Mouse (Mus musculus): ENCODE results near the gene Stxbp3.
A peak's percentile ranks its signal among the peaks of the same experiment; 100 is the strongest.

Stxbp3 gene

GRCm38 (mm10) chr3:108797723-108798122 lies 42.6 kb downstream of the Stxbp3 start:
- no peak for DNase-seq (ENCODE audit: low spot score in 2 of 2)

- DNase-seq (ENCODE audit: low spot score in 2 of 2), result no peak
Observed at GRCm38 (mm10) chr3:108796386-108796785, 43.9 kb downstream of the Stxbp3 start.

- no peak for DNase-seq (ENCODE audit: low spot score in 2 of 2)
Observed at GRCm38 (mm10) chr3:108795554-108796299, 44.6 kb downstream of the Stxbp3 start.

- DNase-seq (ENCODE audit: low spot score in 2 of 2), result no peak
Observed at GRCm38 (mm10) chr3:108794780-108795179, 45.5 kb downstream of the Stxbp3 start.

GRCm38 (mm10) chr3:108792420-108792819 lies 47.9 kb downstream of the Stxbp3 start:
- DNase-seq (ENCODE audit: low spot score in 2 of 2), result no peak

GRCm38 (mm10) chr3:108791054-108791706 lies 49.1 kb downstream of the Stxbp3 start:
- DNase-seq (ENCODE audit: low spot score in 2 of 2), result no peak

- no peak for DNase-seq (ENCODE audit: low spot score in 2 of 2)
Observed at GRCm38 (mm10) chr3:108790499-108790898, 49.8 kb downstream of the Stxbp3 start.

- no peak for DNase-seq (ENCODE audit: low spot score in 2 of 2)
Observed at GRCm38 (mm10) chr3:108789299-108789698, 51.0 kb downstream of the Stxbp3 start.

GRCm38 (mm10) chr3:108788455-108788794 lies 51.9 kb downstream of the Stxbp3 start:
- no peak for DNase-seq (ENCODE audit: low spot score in 2 of 2)

- DNase-seq (ENCODE audit: low spot score in 2 of 2), result no peak
Observed at GRCm38 (mm10) chr3:108787754-108788454, 52.4 kb downstream of the Stxbp3 start.

GRCm38 (mm10) chr3:108786520-108786919 lies 53.8 kb downstream of the Stxbp3 start:
- no peak for DNase-seq (ENCODE audit: low spot score in 2 of 2)

- DNase-seq (ENCODE audit: low spot score in 2 of 2), result no peak
Observed at GRCm38 (mm10) chr3:108782364-108782895, 57.9 kb downstream of the Stxbp3 start.

- DNase-seq (ENCODE audit: low spot score in 2 of 2), result no peak
Observed at GRCm38 (mm10) chr3:108781884-108782270, 58.4 kb downstream of the Stxbp3 start.

- peak; percentile 61 to 69 for DNase-seq (ENCODE audit: low spot score in 2 of 2)
Observed at GRCm38 (mm10) chr3:108781238-108781883, 59.0 kb downstream of the Stxbp3 start.

GRCm38 (mm10) chr3:108778761-108779540 lies 61.4 kb downstream of the Stxbp3 start:
- no peak for DNase-seq (ENCODE audit: low spot score in 2 of 2)

GRCm38 (mm10) chr3:108772811-108773210 lies 67.5 kb downstream of the Stxbp3 start:
- DNase-seq (ENCODE audit: low spot score in 2 of 2), result no peak

- DNase-seq (ENCODE audit: low spot score in 2 of 2), result no peak
Observed at GRCm38 (mm10) chr3:108772211-108772610, 68.1 kb downstream of the Stxbp3 start.

- peak; percentile 50 to 76 for DNase-seq (ENCODE audit: low spot score in 2 of 2)
Observed at GRCm38 (mm10) chr3:108770725-108771368, 69.5 kb downstream of the Stxbp3 start.

- no peak for DNase-seq (ENCODE audit: low spot score in 2 of 2)
Observed at GRCm38 (mm10) chr3:108769547-108769946, 70.8 kb downstream of the Stxbp3 start.

- DNase-seq (ENCODE audit: low spot score in 2 of 2), result peak in 1 of 2 experiments; percentile 35
Observed at GRCm38 (mm10) chr3:108767416-108767815, 72.9 kb downstream of the Stxbp3 start.

GRCm38 (mm10) chr3:108766943-108767342 lies 73.4 kb downstream of the Stxbp3 start:
- no peak for DNase-seq (ENCODE audit: low spot score in 2 of 2)
